Mouse (Mus musculus): ENCODE measurements around the gene Maml2. TPM values are rescaled to one million over a fixed set of nuclear protein-coding genes. Genes with fewer than 3 reads are reported as not detected.

Gene Maml2
- polyA plus RNA-seq, 1 experiment = 1.5 TPM

GRCm38 (mm10) chr9:13536419-13537261 lies 238.9 kb downstream of the Maml2 start:
- H3K79me3 ChIP-seq (ENCODE audit: low read depth) = no peaks in the 10 kb centered on the region
- no peak overlapping the region for H3ac ChIP-seq (ENCODE audit: control insufficient read depth, insufficient read length, low read depth)
- no peak for TF ChIP-seq CEBPB (IDR thresholded peaks at IDR 0.05; ENCODE audit: low read depth)
- TF ChIP-seq MYOD1 (IDR thresholded peaks at IDR 0.05; ENCODE audit: control insufficient read depth, insufficient read length, low read depth) = no peak
- TF ChIP-seq CTCF (IDR thresholded peaks at IDR 0.05; ENCODE audit: control insufficient read depth, insufficient read depth, insufficient read length) = no peak
- TF ChIP-seq MYOG (IDR thresholded peaks at IDR 0.05; ENCODE audit: control insufficient read depth, extremely low read depth, insufficient read length) = no peak
- no peak for TF ChIP-seq MAX (IDR thresholded peaks at IDR 0.05)
- no peak for TF ChIP-seq FOSL1 (IDR thresholded peaks at IDR 0.05; ENCODE audit: insufficient read depth, low read length, poor library complexity, severe bottlenecking)
- no peak for TF ChIP-seq USF1 (IDR thresholded peaks at IDR 0.05; ENCODE audit: low read depth)
- no peaks in the 10 kb centered on the region for H3K36me3 ChIP-seq (ENCODE audit: control insufficient read depth, insufficient read depth)
- no peaks in the 10 kb centered on the region for H3K27me3 ChIP-seq (ENCODE audit: control insufficient read depth, insufficient read depth, insufficient read length)
- no peak overlapping the region for H3K4me3 ChIP-seq (ENCODE audit: insufficient read depth, poor library complexity, severe bottlenecking)
- H3K79me2 ChIP-seq (ENCODE audit: control insufficient read depth, insufficient read depth) = no peaks in the 10 kb centered on the region

- H3K36me3 ChIP-seq (ENCODE audit: control insufficient read depth, insufficient read depth) = no peaks in the 10 kb centered on the region
- TF ChIP-seq CTCF (IDR thresholded peaks at IDR 0.05; ENCODE audit: control insufficient read depth, insufficient read depth, insufficient read length) (no peak), USF1 (IDR thresholded peaks at IDR 0.05; ENCODE audit: low read depth) (no peak), MYOD1 (IDR thresholded peaks at IDR 0.05; ENCODE audit: control insufficient read depth, insufficient read length, low read depth) (no peak), MAX (IDR thresholded peaks at IDR 0.05) (no peak), CEBPB (IDR thresholded peaks at IDR 0.05; ENCODE audit: low read depth) (no peak), MYOG (IDR thresholded peaks at IDR 0.05; ENCODE audit: control insufficient read depth, extremely low read depth, insufficient read length) (no peak), FOSL1 (IDR thresholded peaks at IDR 0.05; ENCODE audit: insufficient read depth, low read length, poor library complexity, severe bottlenecking) (no peak)
- no peaks in the 10 kb centered on the region for H3K79me2 ChIP-seq (ENCODE audit: control insufficient read depth, insufficient read depth)
- no peak overlapping the region for H3ac ChIP-seq (ENCODE audit: control insufficient read depth, insufficient read length, low read depth)
- H3K27me3 ChIP-seq (ENCODE audit: control insufficient read depth, insufficient read depth, insufficient read length) = no peaks in the 10 kb centered on the region
- no peaks in the 10 kb centered on the region for H3K79me3 ChIP-seq (ENCODE audit: low read depth)
- H3K4me3 ChIP-seq (ENCODE audit: insufficient read depth, poor library complexity, severe bottlenecking) = no peak overlapping the region
Measured at GRCm38 (mm10) chr9:13538200-13538599, 240.4 kb downstream of the Maml2 start.

DNA sequence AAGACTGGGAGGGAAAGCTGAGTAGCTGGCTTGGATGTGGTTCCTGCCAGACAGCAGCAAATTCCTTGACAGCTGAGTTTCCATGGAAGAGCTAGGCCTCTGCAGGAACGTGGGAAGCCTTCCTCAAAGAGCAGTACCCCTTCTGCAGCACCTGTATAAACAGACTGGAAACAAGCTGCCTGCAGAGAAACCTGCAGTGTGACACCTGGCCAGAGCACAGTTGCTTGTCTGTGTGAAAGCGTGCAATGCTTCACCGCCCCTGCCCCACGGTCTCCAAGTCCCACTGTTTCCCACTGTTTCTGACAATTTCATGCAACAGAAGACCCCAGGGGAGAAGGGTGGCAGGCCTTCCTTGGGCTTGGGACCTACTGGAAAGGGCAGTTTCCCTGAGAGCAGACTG lies 241.8 kb downstream of the Maml2 start:
- H3K79me3 ChIP-seq (ENCODE audit: low read depth) = no peaks in the 10 kb centered on the region
- no peaks in the 10 kb centered on the region for H3K36me3 ChIP-seq (ENCODE audit: control insufficient read depth, insufficient read depth)
- H3ac ChIP-seq (ENCODE audit: control insufficient read depth, insufficient read length, low read depth) = no peak overlapping the region
- no peaks in the 10 kb centered on the region for H3K79me2 ChIP-seq (ENCODE audit: control insufficient read depth, insufficient read depth)
- H3K4me3 ChIP-seq (ENCODE audit: insufficient read depth, poor library complexity, severe bottlenecking) = no peak overlapping the region
- TF ChIP-seq CTCF (IDR thresholded peaks at IDR 0.05; ENCODE audit: control insufficient read depth, insufficient read depth, insufficient read length) (no peak), MAX (IDR thresholded peaks at IDR 0.05) (no peak), MYOG (IDR thresholded peaks at IDR 0.05; ENCODE audit: control insufficient read depth, extremely low read depth, insufficient read length) (no peak), CEBPB (IDR thresholded peaks at IDR 0.05; ENCODE audit: low read depth) (no peak), USF1 (IDR thresholded peaks at IDR 0.05; ENCODE audit: low read depth) (no peak), FOSL1 (IDR thresholded peaks at IDR 0.05; ENCODE audit: insufficient read depth, low read length, poor library complexity, severe bottlenecking) (no peak), MYOD1 (IDR thresholded peaks at IDR 0.05; ENCODE audit: control insufficient read depth, insufficient read length, low read depth) (no peak)
- no peaks in the 10 kb centered on the region for H3K27me3 ChIP-seq (ENCODE audit: control insufficient read depth, insufficient read depth, insufficient read length)

DNA sequence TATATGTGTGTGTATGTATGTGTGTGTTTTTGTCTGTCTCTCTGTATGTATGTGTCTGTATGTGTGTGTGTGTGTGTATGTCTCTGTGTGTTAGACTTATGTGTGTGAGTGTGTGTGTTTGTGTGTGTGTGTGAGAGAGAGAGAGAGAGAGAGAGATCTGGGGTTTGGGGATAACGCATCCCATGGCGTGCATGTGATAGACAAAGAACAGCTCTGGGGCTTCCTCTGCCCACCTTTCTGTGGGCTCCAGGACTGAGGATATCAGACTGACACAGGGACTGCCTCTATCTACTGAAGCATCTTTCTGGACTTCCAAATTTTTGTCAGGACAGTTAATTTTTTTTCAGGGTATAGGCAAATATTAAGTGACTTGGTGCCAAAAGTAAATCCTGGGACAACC lies 242.5 kb downstream of the Maml2 start:
- no peaks in the 10 kb centered on the region for H3K79me2 ChIP-seq (ENCODE audit: control insufficient read depth, insufficient read depth)
- no peaks in the 10 kb centered on the region for H3K79me3 ChIP-seq (ENCODE audit: low read depth)
- H3K4me3 ChIP-seq (ENCODE audit: insufficient read depth, poor library complexity, severe bottlenecking) = no peak overlapping the region
- H3K27me3 ChIP-seq (ENCODE audit: control insufficient read depth, insufficient read depth, insufficient read length) = no peaks in the 10 kb centered on the region
- H3K36me3 ChIP-seq (ENCODE audit: control insufficient read depth, insufficient read depth) = no peaks in the 10 kb centered on the region
- no peak overlapping the region for H3ac ChIP-seq (ENCODE audit: control insufficient read depth, insufficient read length, low read depth)
- TF ChIP-seq MYOD1 (IDR thresholded peaks at IDR 0.05; ENCODE audit: control insufficient read depth, insufficient read length, low read depth) (no peak), CEBPB (IDR thresholded peaks at IDR 0.05; ENCODE audit: low read depth) (no peak), FOSL1 (IDR thresholded peaks at IDR 0.05; ENCODE audit: insufficient read depth, low read length, poor library complexity, severe bottlenecking) (no peak), MYOG (IDR thresholded peaks at IDR 0.05; ENCODE audit: control insufficient read depth, extremely low read depth, insufficient read length) (no peak), CTCF (IDR thresholded peaks at IDR 0.05; ENCODE audit: control insufficient read depth, insufficient read depth, insufficient read length) (no peak), MAX (IDR thresholded peaks at IDR 0.05) (no peak), USF1 (IDR thresholded peaks at IDR 0.05; ENCODE audit: low read depth) (no peak)

GRCm38 (mm10) chr9:13540781-13541180 lies 243.0 kb downstream of the Maml2 start:
- Histone ChIP-seq H3K36me3 (ENCODE audit: control insufficient read depth, insufficient read depth) (no peaks in the 10 kb centered on the region), H3K4me3 (ENCODE audit: insufficient read depth, poor library complexity, severe bottlenecking) (no peak overlapping the region), H3ac (ENCODE audit: control insufficient read depth, insufficient read length, low read depth) (no peak overlapping the region), H3K79me2 (ENCODE audit: control insufficient read depth, insufficient read depth) (no peaks in the 10 kb centered on the region), H3K79me3 (ENCODE audit: low read depth) (no peaks in the 10 kb centered on the region), H3K27me3 (ENCODE audit: control insufficient read depth, insufficient read depth, insufficient read length) (no peaks in the 10 kb centered on the region)
- no peak for TF ChIP-seq CTCF (IDR thresholded peaks at IDR 0.05; ENCODE audit: control insufficient read depth, insufficient read depth, insufficient read length)
- no peak for TF ChIP-seq MYOG (IDR thresholded peaks at IDR 0.05; ENCODE audit: control insufficient read depth, extremely low read depth, insufficient read length)
- TF ChIP-seq MYOD1 (IDR thresholded peaks at IDR 0.05; ENCODE audit: control insufficient read depth, insufficient read length, low read depth) = no peak
- TF ChIP-seq USF1 (IDR thresholded peaks at IDR 0.05; ENCODE audit: low read depth) = no peak

All from C2C12 (cell line).